Mouse (Mus musculus): ENCODE results near the gene Slc25a41.
"Not testable (repeated sequence)": the region's sequence is repeated elsewhere in the genome, so short reads cannot be mapped to it uniquely, and the experiment has no call there.

Slc25a41 gene

DNA sequence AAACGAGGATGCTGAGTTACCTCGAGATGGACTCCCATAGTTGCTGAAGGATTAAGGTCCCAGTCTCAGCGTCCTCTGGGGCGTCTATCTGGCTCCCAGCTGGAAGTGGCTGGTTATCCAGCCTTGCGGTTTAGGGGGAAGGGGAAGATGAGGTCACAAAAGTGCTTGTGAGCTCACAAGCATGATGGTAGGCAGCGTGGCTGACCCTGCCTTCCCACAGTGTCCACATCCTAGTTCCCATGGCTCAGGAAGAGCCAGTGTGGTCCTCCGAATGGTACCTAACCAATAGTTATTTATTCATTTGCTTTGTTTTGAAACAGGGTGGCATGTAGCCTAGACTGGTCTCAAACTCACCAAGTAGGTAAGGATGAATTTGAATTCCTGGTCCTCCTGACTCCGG is at the start of gene Slc25a41:
Slc25a41 (minus strand) TSS at position 101 of the 400 bp plus-strand sequence.
- no peak for DNase-seq (ENCODE audit: low read depth, low spot score)

DNA sequence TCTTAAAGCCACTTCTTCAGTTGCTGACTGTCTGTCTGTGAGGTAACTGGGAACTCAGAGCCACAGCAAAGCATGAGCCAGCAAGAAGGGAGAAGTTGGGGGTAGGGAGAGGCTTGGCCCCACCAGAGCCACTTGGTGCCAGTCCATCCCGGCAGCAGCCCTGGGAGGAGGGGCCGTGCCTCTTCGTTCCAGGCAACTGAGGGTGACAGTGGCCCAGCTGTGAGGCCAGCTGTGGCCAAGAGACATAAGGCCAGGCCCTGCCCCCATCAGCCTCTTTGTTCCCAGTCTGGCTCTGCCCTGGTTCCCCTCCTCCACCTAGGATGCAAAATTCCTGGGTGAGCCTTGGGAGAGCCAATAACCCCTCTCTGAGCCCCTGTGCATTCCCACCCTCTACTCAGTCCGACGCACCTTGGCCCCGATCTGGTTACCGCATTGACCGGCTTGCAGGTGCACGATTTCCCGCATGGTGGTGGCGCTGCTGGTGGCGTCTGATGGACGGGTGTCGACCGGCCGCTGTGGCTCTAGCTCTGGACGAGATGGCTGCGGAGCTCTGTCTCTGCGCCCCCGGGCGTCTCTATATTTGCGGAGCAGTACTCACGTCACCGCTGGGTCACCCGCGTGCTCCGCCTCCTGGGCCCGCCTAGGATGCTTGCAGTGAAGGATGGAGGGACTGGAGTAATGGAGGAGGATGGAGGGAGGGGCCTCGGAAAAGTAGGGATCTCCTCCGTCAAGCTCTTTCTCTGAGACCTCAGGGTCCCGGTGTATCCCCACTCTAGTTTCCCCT is 45.8 kb upstream of the Slc25a41 start, which contains the start of gene Tubb4a:
Tubb4a (minus strand) TSS at position 734 of the 784 bp plus-strand sequence.
- peak; percentile 83 for DNase-seq (ENCODE audit: low read depth, low spot score)

DNA sequence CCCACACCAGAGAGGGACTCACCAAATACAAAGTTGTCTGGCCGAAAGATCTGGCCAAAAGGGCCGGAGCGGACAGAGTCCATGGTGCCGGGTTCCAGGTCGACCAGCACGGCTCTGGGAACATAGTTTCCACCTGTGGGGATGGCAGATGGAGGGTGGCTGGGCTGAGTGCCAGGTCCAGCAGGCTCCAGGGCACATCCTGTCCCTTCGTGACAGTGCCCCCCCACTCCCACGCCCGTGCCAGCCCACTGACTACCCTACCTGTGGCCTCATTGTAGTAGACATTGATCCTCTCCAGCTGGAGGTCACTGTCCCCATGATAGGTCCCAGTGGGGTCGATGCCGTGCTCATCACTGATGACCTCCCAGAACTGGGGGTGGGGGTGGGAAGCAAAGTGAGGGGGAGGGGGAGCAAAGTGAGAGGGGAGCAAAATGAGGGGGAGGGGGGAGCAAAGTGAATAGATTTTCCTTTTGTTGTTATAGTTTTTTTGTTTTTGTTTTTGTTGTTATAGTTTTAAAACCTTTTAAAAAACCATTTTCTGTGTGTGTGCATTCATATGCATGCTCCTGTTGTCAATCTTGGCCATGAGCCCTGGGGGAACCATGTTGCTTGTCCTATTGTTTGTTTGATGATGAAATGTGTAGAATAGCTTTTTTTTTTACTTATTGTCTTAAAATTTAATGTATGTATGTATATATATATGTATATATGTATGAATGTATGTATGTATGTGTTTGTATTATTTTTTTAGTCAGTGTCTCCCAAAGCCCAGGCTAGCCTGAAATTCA is 44.7 kb upstream of the Slc25a41 start:
- no peak for DNase-seq (ENCODE audit: low read depth, low spot score)

DNA sequence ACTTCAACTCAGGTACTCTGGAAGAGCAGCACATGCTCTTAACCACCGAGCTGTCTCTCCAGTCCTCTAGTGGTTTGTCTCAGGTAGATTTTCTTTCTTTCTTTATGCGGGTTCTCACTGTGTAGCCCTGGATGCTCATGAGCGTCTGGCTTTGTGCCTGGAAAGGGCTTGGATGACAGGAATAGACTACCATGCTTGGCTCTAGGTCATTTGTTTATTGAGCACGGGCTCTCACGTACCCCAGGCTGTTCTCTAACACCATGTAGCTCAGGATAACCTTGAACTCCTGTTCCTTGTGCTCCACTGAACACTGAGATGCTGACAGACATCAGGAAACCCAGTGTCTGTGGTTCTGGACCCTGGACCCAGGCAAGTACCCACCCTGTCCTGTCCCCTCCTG is 41.0 kb upstream of the Slc25a41 start:
- DNase-seq (ENCODE audit: low read depth, low spot score): no peak

DNA sequence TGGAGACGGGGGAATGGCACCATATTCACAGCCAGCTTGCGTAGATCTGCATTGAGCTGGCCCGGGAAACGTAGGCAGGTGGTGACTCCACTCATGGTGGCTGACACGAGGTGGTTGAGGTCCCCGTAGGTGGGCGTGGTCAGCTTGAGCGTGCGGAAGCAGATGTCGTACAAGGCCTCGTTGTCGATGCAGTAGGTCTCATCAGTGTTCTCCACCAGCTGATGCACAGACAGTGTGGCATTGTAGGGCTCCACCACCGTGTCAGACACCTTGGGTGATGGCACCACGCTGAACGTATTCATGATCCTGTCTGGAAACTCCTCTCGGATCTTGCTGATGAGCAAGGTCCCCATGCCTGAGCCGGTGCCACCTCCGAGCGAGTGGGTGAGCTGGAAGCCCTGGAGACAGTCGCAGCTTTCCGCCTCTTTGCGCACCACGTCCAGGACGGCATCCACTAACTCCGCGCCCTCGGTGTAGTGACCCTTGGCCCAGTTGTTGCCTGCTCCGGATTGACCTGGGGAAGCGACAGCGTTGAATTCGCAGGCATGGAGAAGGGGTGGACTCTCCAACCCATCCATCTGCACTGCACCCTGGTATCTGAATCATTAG is 39.9 kb upstream of the Slc25a41 start:
- DNase-seq (ENCODE audit: low read depth, low spot score): no peak

DNA sequence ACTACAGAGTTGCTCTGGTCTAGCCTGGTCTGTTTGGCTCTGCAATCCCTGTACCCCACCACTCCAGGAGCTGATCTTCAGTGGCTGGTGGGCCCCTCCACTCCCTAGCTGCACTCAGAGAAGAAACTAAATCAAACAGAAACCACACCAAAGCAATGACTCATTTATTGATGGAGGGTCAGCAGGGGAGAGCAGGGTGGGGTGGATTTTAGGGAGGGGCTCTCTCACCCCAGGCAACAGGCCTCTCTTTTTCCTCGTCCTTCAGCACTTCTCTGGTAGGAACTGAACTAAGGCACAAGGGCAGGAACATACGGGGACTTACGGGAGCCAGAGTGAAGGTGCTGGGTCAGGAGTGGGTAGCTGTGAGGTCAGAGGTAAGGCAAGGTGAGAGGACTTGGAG is 38.5 kb upstream of the Slc25a41 start:
- no peak for DNase-seq (ENCODE audit: low read depth, low spot score)

DNA sequence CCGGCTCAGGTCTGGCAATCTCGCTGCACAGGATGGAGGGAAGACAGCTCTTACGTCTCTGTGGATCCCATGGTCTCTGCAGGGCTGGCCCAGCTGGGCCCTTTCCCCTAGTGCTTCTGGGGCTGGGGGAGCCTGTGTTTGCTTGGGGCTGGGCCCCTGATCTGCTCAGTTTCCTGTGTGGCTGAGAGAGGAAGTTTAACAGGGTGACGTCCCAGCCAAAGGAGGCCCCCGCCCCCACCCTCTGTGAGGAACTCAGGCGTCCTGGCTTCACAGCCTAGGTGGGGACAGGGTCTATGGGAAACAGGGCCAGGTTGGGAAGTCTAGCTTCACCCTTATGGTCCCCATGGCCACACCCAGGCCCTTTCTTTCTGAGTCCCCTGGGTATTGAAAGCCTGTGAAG is 36.9 kb upstream of the Slc25a41 start, which contains the start of gene Dennd1c:
Dennd1c (minus strand) TSS at position 179 of the 400 bp plus-strand sequence.
- no peak for DNase-seq (ENCODE audit: low read depth, low spot score)

DNA sequence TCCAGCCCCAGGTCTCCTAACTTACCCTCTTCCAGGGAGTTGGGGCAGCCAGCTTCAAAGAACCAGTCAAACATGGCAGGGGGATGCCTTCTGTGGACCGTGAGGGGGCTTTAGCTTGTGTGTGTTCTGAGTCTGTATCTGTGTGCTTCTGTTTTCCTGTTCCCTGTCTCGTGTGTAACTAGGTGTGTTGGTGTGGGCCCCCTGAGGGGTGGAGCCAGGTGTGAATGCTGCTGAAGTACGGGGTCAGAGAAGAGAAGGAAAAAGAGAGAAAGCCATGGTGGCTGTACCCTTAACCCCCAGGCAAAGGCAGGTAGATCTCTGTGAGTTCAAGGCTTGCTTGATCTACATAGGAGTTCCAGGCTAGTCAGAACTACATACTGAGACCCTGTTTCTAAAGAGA is 35.5 kb upstream of the Slc25a41 start:
- DNase-seq (ENCODE audit: low read depth, low spot score): no peak

DNA sequence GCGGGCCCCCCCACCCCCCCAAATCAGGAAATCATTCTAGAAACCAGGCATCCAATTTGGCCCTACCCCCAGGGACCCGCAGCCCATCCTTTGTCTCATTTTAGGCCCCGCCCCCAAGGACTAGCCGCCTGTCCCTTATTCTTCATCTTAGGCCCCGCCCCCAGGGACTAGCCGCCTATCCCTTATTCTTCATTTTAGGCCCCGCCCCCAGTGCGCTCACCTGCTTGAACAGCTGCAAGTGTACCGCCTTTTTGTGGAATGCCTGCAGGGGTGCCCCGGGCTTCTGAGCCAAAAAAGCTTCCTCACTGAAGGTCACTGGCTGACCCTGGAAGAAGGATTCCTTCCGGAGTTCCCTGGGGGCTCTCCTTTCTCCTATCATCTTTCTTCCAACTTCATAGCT is 29.2 kb upstream of the Slc25a41 start:
- no peak for DNase-seq (ENCODE audit: low read depth, low spot score)

DNA sequence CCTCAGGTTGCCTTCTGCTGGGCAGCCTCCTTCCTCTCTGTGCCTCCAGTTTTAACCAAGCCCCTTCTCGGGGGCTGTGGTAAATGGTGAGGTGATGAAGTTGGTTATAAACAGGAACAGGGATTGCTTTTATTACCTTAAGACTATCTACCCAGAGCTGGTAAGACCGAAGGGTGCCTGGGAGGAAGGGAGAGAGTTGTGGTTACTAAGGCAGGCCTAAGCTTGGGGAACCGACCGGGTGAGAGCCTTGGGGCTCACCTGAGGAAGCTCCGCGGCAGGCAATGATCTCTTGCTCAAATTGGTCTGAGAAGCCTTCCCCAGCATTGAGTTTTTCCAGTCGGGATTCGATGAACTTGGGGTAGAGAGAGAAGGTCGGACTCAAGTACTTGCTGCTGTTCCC is 28.8 kb upstream of the Slc25a41 start:
- DNase-seq (ENCODE audit: low read depth, low spot score): no peak

DNA sequence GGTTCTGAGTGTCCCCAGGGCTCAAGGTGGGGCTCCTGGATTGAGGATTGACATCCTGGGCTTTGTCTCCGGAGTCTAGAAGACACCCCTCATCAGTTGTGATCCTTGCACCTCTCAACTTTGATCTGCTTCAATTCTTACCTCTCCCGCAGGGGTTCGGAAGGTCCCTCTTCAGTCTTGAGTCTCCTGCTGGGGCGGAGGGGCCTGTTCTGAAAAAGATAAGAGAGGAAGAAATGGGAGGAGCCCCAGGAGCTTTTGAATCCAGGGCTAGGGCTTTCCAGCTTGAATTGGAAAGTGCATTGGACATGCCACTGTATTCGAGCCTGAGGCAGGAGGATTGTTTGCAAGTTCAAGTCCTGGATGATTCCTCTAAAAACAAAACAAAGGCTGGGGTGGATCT is 25.5 kb upstream of the Slc25a41 start:
- DNase-seq (ENCODE audit: low read depth, low spot score): no peak

DNA sequence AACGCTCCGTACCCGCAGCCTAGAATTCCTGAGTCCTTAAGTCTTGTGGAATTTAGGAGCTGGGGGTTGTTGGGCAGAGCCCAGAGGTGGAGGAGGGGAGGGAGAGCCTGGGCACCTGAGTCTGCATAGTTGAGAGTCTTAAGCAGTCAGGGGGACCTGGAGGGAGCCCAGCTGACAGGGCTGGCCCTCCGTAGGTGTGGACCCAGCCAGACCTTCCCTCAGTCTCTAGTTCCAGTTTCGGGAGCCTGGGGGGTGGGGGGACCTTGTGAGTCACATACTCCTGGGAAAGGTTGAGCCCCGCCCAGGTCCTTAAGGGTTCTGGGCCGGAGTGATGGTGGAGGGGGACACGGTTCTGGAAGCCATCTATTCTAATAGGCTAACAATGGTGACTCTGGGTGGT is 21.6 kb upstream of the Slc25a41 start:
- no peak for DNase-seq (ENCODE audit: low read depth, low spot score)

DNA sequence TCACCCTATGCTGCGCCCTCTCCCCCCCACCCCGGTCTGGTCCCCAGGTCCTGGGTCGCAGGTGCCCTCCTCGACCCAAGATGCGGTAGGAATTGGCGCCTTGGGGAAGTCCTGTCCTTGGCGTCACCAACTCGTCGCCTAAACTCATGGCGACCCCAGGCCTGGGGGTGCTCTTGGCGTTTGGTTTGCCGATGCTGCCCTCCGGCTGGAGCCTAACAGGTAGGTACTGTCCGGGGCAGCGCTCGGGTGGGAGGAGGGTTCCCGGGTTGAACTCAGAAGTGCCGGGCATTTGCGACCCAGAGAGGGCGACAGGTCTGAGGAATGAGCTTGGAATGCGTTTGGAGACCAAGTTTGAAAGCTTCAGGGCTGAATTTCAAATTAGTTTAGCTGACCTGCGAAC is 21.1 kb upstream of the Slc25a41 start:
- no peak for DNase-seq (ENCODE audit: low read depth, low spot score)

DNA sequence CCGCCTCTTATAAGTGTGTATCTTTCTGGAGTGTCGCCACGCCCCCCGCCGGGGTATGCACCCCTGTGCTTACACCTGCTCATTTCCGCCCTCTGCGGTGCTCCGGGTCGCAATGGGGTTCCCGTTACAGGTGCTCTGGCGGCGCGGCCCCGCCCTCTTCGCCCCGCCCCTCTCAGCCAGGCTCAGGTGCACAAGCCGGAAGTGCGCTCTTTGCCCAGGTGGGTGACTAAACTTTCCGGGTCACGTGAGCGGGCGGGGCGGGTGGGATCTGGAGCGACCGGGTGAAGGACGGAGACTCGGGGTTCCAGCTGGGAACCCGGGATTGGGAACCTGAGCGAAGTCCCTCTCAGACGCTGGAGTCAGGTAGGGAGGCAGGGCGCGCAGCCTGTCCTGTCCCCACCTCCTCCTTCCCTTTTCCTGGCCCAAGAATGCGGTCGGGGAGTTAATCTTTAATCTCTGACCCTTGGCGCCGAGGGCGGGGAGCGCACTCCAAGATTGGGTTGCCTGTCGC is 20.6 kb upstream of the Slc25a41 start:
- no peak for DNase-seq (ENCODE audit: low read depth, low spot score)

DNA sequence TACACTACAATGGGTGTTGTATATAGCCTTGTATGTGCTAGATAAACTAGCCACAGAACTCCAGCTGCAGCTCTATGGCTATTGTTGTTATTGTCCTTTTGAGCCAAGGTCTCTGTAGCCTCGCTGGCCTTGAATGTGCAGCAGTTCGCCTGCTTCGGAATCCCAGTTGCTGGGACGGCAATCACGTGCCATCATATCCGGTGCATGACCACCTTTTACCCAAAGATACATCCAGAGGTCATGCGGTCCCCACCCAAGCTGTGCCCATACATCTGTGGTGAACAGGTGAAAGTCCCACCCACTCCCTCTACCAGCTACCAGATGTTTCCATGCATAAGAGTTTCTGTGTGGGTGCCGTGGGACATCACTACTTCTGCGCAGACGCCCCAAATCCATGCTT is 19.6 kb upstream of the Slc25a41 start:
- no peak for DNase-seq (ENCODE audit: low read depth, low spot score)

DNA sequence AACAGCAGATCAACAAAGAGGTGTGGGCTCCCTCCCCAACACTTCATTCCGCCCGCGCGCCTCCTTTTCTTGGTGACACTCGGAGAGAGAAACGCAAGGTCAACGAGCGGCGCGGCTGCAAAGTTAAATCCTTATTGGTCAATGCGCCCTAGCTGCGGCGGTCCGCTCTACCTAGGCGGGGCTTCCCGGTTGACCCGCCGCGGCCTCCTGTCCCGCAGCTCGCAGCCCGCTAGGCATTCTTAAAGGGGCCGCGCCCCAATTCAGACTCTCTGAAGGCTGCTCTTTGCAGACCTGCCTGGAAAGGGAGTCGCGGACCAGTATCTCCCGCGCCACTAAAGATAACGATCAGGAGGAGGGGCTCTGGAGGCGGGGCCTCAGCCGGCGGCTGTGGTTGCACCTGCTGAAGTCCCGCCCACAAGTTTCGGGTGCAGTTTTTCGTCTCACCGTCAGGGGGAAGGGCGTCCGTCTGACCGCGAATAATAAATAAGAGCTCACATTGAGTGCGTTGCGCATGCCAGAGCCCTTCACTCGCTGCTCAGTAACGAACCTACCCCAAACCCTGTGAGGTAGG is 18.9 kb upstream of the Slc25a41 start:
- DNase-seq (ENCODE audit: low read depth, low spot score): peak; percentile 98

DNA sequence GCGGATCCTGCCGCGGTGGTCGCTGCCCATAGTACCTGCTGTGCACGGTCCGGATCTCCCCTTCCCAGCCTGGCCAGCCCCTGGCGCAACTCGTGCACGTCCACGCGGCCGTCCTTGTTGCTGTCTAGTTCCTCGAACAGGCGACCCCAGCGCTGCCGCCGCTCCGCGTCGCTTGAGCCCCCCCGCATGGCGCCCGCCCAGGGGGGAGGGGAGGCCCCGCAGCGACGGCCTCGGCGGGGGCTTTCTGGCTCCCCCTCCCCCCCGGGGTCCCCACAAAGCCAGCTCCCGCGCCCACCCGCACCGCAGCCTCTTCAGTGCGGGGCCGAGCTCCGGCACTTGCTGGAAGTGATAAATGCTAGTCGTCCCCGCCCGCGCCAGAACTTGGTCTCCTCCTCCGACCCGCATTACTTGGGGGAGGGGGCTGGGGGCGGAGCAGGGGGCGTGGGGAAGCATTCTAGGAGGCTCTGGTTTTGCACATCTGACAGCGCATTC is 18.1 kb upstream of the Slc25a41 start, which contains the start of gene Slc25a23:
Slc25a23 (minus strand) TSS at position 378 of the 492 bp plus-strand sequence.
- DNase-seq (ENCODE audit: low read depth, low spot score): peak; percentile 65

DNA sequence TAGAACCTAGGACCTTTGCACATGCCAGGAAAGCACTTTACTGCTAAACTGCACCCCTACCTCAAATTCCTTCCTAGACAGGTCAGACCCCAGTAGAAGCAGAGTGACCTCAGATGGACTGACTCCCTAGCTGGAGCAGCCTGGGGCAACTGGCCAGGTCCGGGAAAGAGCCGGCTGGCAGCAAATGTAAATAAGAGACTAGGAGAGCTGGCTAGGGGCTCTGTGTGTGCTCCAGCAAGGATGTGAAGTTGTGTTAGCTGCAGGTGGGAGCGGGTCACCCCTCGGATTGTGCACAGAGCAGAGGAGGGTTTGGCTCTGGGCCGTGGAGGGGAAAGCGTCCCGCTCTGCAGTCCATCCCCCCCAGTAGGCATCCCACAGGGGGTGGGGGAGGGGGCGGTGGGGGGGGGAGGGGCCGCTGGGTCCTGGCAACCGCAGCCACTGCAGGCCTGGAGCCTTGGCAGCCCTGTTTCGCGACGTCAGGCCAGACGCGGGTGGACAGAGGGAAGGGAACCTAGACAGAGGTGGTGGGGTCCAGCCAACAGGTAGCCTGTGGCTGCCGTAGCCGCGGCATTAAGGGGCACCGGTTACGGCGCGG is 17.5 kb upstream of the Slc25a41 start, which contains the start of gene Crb3:
Crb3 (plus strand) TSS at position 215 of the 595 bp plus-strand sequence.
- DNase-seq (ENCODE audit: low read depth, low spot score): no peak

DNA sequence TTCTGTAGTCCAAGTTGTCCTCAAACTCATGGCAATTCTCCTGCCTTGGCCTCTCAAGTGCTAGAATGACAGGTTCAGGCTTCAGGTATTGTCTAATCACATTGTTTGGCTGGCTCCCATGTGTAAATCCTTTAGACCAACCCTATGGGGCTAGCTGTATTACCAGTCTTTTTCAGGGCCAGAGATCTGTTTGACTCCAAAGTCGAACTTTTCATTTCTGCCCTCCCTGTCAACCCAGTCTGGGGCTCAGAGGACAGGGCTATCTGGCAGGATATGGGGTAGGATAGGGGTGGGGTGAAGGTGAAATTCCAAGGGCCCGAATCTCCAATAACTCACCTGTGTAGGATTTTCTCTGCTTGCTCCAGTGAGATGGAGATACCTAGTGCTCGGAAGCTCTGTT is 14.8 kb upstream of the Slc25a41 start:
- no peak for DNase-seq (ENCODE audit: low read depth, low spot score)

DNA sequence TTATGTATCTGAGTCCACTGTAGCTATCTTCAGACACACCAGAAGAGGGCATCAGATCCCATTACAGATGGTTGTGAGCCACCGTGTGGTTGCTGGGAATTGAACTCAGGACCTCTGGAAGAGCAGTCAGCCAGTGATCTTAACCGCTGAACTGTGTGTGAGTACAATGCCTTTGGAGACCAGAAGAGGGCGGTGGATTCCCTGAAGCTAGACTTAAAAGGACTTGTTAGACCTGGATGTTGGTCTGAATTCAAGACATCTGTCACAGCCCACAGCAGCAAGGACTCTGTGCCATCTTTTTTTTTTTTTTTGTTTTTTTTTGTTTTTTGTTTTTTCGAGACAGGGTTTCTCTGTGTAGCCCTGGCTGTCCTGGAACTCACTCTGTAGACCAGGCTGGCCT is 10.2 kb upstream of the Slc25a41 start:
- DNase-seq (ENCODE audit: low read depth, low spot score): not testable (repeated sequence)

DNA sequence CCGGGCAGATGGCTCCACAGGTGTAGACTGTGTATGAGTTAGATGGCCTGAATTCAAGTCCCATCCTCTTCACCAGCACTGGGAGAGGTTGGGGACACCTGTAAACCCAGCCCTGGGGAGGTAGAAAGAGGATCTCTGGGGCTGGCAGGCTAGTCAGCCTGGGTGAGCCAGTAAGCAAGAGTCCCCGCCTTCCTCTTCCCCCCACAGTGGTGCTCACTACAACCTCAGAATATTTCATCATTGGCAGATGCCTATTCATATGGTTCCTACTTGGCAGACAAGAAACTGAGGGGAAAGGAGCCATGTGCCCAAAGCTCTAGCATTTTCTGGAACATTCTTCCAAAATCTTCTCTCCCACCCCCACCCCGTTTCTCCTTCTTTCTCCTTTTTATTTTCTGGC is 7.4 kb upstream of the Slc25a41 start:
- no peak for DNase-seq (ENCODE audit: low read depth, low spot score)

Measured in telencephalon, adult 2 months (tissue).